Mouse (Mus musculus) right cerebral cortex, postnatal 14 days (tissue): ENCODE measurements around the gene Ptk7.

ENCODE experiments used
- DNase-seq: peaks from one replicate; pipeline ENCODE4 v3.0.0; 2022

Gene Ptk7

GRCm38 (mm10) chr17:46644152-46644805 lies 15.0 kb upstream of the Ptk7 start:
- DNase-seq: no peak

DNA sequence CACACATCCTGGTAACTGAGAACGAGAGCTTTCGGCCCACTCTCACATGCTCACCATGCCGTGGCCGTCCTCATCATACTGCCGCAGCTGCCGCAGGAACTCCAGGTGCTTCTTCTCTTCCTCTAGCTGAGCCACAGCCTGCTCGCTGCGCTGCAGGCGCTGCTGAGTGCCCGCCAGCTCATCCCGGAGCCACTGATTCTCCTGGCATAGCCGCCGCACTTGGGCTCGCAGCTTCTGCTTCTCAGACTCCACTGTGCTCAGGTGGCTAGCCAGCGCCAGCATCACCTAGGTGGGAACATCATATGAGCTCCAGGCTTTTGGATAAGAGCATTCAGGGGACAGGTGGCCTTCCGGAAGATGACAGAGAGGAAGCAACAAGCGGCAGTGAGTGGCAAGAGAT lies 12.8 kb upstream of the Ptk7 start:
- no peak for DNase-seq

- DNase-seq: no peak
Observed at GRCm38 (mm10) chr17:46639929-46640328, 10.6 kb upstream of the Ptk7 start.

DNA sequence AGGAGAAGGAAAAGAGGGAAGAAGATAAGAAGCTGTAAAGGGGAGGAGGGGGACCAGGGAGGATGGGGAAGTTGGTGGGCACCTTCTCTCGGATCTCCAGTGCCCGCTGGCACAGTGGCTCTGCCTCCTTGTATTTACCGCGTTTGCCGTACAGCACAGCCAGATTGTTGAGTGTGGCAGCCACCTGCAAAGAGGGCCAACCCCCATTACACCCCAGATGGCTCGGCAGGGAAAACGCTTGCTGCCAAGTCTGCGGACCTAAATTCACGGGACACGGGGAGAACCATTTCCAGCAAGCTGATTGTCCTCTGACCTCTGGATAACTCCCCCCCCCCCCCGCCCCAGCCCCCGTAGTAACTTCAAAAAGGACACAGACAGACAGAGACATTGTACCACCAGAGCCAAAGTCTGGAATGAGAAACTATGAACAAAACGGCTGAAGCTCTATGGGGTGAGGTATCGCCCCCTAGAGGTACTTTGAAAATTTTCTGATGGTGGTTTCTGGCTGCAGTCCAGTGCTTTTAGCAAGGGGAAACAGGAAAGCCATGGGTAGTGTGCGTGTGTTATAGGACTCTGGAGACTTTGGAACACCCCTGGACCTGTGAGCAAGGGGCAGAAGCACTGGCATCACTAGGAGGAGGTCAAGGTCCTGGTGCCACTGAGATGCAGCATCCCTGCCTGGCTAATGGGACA lies 7.7 kb upstream of the Ptk7 start:
- no peak for DNase-seq

- no peak for DNase-seq
Observed at GRCm38 (mm10) chr17:46629685-46630441, 559 bp upstream of the Ptk7 start.

- no peak for DNase-seq
Observed at GRCm38 (mm10) chr17:46628471-46628790, 873 bp downstream of the Ptk7 start.

GRCm38 (mm10) chr17:46627409-46627808 lies 1.9 kb downstream of the Ptk7 start:
- DNase-seq: no peak

GRCm38 (mm10) chr17:46624598-46624997 lies 4.7 kb downstream of the Ptk7 start:
- DNase-seq: no peak

DNA sequence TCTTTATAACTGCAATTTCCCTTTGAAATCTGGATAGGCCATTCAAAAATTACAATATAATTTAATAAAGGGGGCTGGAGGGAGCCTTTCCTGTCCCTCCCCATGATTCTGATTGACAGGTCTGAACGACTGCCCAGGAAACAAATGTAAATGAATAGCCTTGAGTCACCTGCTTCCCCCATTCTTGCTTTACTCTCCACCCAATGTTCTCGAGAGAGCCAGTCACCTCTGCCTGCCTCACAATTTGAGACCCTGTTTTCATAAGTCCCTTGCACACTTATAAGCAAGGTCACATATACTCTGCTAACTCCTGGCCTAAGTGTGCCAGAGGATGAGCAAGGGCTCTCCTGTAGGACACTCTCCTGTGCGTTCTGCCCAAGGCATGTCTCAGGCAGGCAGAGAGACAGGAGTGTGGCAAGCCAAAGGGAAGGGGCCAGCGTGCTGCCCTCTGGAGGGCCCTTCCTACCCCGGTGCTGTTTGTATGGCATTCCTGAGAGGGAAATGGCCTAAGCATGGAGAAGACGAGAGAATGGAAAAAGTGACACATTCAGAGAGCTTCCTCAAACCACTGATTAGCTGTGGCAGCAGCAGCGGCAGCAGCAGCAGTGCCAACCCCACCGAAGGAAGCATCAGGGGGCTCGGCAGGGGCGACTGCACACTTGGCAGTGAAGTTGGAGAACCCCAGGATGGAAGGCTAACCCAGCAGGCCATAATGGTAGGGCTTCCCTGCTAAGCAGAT lies 5.3 kb downstream of the Ptk7 start:
- DNase-seq: no peak

GRCm38 (mm10) chr17:46622269-46622668 lies 7.0 kb downstream of the Ptk7 start:
- no peak for DNase-seq

DNA sequence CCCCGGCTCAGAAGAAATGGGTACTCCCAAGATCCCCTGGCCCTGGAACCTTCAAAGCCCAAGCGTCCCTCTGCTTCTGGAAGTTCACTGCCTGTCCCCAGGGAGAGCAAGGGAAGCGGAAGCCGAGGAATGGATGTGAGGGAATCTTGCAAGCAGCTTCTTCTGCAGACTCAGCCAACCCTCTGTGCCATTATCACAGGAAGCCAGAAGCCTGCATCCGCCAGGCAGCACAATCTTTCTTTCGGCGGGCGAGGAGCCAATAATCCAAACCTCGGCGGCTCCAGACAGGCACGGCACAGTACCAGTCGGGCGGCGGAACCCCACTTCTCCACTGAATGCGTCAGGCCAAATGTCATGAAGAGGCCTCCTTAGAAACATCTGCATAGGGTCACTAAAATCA lies 8.0 kb downstream of the Ptk7 start:
- DNase-seq: peak; percentile 75

DNA sequence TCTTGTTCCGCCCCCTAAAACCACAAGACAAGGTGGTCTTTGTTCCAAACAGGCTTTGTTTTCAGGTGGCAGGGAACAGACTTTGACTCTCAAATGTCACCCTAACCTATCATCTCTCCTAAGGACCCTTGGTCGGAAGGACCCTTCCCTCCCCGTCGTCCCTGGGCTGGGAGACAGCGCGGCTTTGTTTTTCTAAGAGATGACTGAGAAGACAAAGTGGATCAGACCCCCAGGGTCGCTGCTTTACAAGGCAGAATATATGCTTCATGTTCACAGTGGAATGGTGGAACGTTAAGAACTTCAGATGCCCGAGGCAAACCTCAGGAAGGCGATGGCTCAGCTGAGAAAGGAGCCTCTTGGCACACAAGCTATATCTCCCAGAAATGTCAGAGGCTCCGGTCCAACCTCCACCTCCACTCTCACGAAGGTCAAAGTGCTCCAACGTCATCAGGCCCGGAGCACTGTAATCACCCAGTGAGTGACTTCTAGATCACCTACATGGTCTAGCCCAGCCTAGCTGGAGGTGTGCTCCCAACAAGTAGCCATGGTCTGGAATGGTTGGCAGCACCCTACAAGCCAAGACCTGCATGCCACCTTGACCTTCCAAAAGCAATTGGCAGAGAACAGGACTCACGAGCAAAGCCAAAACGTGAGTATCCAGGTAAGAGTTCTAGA lies 9.5 kb downstream of the Ptk7 start:
- no peak for DNase-seq

DNA sequence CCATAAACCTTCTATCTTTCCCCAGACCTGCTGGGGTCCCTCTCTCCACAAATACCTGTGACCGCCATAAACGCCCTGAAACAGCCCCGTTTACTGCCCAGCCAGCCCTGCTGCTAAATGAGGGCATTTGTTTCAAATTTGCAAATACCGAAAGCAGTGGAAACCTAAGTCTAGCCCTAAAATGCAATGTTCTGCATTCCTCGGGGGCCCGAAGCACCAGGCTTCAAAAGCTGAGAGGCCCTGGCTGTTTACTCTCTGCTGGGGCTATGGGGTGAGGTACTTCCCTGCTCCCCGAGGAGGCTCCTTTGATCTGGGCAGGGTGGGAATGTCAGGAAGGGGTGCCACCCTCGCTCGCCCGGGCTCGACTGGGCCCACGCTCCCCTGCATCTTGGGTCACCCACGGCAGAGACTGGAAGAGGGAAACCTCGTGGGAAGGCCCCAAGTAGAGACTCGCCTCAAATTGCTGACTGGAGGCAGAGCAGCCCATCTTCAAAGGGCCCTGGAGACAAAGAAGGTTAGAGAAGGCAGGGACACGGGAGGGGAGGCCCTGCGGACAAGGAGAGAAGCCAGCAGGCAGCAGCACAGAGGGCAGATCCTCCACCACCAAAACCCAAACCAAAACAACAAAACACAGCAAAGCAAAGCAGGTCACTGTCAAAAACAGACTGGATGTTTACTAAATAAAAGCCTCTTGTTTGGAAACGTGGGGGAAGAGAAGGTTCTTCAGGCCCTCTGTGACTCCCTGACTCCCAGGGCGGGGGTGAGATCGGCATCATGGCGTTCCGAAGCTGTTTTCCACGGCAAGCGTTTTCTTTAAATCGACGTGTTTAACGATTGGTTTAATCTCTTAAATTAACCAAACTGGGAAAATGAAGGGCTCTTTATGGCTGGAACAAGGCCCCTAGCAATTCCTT lies 10.3 kb downstream of the Ptk7 start:
- no peak for DNase-seq

DNA sequence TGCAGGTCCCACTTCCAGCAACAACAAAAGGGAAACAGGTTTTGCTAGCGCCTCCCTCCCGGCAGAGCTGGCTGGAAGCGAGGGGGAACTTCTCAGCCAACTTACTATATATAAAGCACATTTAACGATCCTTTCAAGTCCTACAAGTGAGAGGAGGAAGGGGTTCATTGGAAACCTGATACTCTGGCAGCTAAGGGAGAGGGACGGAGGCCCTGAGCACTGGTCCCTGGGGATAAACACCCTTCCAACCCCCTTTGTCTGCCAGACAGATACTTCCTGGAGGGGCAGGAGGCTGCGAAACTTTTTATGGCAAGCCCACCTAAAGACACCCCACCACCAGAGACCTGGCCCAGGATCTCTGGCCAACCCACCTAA lies 10.9 kb downstream of the Ptk7 start:
- DNase-seq: no peak

GRCm38 (mm10) chr17:46617799-46618198 lies 11.5 kb downstream of the Ptk7 start:
- DNase-seq: no peak

DNA sequence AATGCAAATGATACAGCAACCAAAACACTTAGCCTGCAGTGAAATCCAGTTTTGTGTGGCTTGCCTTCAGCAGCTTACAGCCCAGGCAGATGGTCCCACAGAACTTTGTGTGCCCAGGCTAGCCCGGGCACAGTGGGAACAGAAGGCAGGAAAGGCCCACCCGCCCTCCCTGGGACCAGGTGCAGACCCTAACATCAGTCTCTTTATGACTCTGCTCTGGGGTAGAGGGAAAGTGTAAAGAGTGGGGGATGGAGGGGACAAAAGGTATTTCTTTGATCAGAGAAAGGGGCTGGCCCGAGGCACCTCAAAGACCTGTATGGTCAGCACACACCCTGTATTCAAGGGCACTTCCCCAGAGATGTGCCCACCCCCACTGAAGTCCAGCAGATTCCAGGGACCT lies 16.1 kb downstream of the Ptk7 start:
- DNase-seq: no peak

GRCm38 (mm10) chr17:46612820-46613219 lies 16.5 kb downstream of the Ptk7 start:
- DNase-seq: no peak

GRCm38 (mm10) chr17:46612189-46612588 lies 17.1 kb downstream of the Ptk7 start:
- DNase-seq: no peak

DNA sequence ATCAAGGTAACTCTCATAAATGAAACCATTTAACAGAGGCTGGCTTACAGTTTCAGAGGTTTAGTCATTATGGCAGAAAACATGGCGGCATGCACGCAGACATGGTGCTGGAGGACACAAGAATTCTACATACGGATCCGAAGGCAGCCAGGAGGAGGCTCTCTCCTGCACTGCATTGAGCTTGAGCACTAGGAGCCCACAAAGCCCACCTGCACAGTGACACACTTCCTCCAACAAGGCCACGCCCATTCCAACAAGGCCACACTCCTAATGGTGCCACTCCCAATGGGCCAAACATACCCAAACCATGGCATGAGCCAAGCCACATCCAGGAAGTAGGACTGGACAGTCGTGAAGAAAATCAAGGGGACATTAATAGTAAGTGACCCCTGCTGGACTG lies 18.0 kb downstream of the Ptk7 start:
- no peak for DNase-seq

DNA sequence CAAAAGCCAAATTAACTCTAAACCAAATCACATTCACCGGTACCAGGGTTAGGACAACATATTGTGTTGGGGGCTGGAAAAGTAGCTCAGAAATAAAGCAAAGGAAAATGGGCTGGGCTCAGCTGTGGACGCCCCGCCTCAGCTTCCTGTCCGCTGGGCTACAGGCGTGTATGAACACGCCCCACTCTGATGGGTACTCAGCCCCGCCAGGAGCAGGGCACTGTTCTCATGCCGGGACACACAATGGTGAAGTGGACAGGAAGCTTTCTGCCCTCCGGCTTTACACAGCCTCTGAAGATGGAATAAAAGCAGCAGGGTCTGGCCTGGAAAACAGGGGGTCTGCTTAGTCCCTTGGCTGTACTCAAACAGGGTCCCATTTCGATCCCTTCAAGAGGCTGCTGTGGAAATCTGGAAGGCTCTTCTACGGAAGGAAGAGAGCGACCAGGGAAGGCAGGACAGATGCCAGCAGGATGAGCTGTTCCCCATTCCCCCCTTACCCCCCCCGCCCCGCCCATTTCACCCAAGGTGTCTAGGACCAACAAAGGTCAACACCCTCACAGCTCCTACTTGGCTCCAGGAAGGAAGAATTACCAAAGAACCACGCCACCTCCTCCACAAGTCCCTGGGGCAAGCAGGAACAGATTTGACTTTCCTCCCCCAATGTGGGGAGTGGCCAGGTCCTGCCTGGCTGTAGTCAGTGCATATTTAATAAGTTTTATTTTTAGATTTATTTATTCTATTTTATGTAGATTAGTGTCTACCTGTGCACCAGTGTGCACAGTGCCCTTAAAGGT lies 19.4 kb downstream of the Ptk7 start:
- no peak for DNase-seq

GRCm38 (mm10) chr17:46605987-46606386 lies 23.3 kb downstream of the Ptk7 start:
- peak; percentile 37 for DNase-seq
